Mouse (Mus musculus): ENCODE results near the gene Grb2.

The Grb2 gene

GRCm38 (mm10) chr11:115708209-115708876 is at the start of gene Grb2:
TSS of gene Grb2 (minus strand) at chr11:115708597.
- peak; percentile 96 for DNase-seq (ENCODE audit: low spot score)

- DNase-seq (ENCODE audit: low spot score), result no peak
Measured at GRCm38 (mm10) chr11:115753485-115753884, 45.1 kb upstream of the Grb2 start.

GRCm38 (mm10) chr11:115752653-115753052 is 44.3 kb upstream of the Grb2 start:
- no peak for DNase-seq (ENCODE audit: low spot score)

- DNase-seq (ENCODE audit: low spot score), result no peak
Measured at GRCm38 (mm10) chr11:115751725-115752124, 43.3 kb upstream of the Grb2 start.

GRCm38 (mm10) chr11:115749834-115750233 is 41.4 kb upstream of the Grb2 start:
- no peak for DNase-seq (ENCODE audit: low spot score)

GRCm38 (mm10) chr11:115747351-115747750 is 39.0 kb upstream of the Grb2 start:
- DNase-seq (ENCODE audit: low spot score), result no peak

- no peak for DNase-seq (ENCODE audit: low spot score)
Measured at GRCm38 (mm10) chr11:115746762-115747161, 38.4 kb upstream of the Grb2 start.

GRCm38 (mm10) chr11:115746109-115746508 is 37.7 kb upstream of the Grb2 start:
- no peak for DNase-seq (ENCODE audit: low spot score)

GRCm38 (mm10) chr11:115744385-115744784 is 36.0 kb upstream of the Grb2 start:
- DNase-seq (ENCODE audit: low spot score), result no peak

GRCm38 (mm10) chr11:115742926-115743325 is 34.5 kb upstream of the Grb2 start:
- no peak for DNase-seq (ENCODE audit: low spot score)

- DNase-seq (ENCODE audit: low spot score), result no peak
Measured at GRCm38 (mm10) chr11:115741070-115741469, 32.7 kb upstream of the Grb2 start.

GRCm38 (mm10) chr11:115738275-115738885 is 30.0 kb upstream of the Grb2 start:
- DNase-seq (ENCODE audit: low spot score), result no peak

- DNase-seq (ENCODE audit: low spot score), result no peak
Measured at GRCm38 (mm10) chr11:115737608-115738208, 29.3 kb upstream of the Grb2 start.

- DNase-seq (ENCODE audit: low spot score), result no peak
Measured at GRCm38 (mm10) chr11:115734041-115734686, 25.8 kb upstream of the Grb2 start.

GRCm38 (mm10) chr11:115723231-115723630 is 14.8 kb upstream of the Grb2 start:
- DNase-seq (ENCODE audit: low spot score), result no peak

GRCm38 (mm10) chr11:115722638-115723037 is 14.2 kb upstream of the Grb2 start:
- DNase-seq (ENCODE audit: low spot score), result peak; percentile 84

- no peak for DNase-seq (ENCODE audit: low spot score)
Measured at GRCm38 (mm10) chr11:115717660-115718390, 9.4 kb upstream of the Grb2 start.

- DNase-seq (ENCODE audit: low spot score), result no peak
Measured at GRCm38 (mm10) chr11:115716410-115717338, 8.3 kb upstream of the Grb2 start.

- DNase-seq (ENCODE audit: low spot score), result no peak
Measured at GRCm38 (mm10) chr11:115714491-115714890, 6.1 kb upstream of the Grb2 start.

- no peak for DNase-seq (ENCODE audit: low spot score)
Measured at GRCm38 (mm10) chr11:115713447-115713846, 5.0 kb upstream of the Grb2 start.

GRCm38 (mm10) chr11:115712674-115713298 is 4.4 kb upstream of the Grb2 start:
- DNase-seq (ENCODE audit: low spot score), result no peak
